Mouse (Mus musculus) thymus, postnatal 4 days (tissue): Measurements from ENCODE around the gene Ap1m1.

ENCODE experiments used
- DNase-seq: peaks from one replicate; pipeline ENCODE4 v3.0.0; 2021

The Ap1m1 gene

DNA sequence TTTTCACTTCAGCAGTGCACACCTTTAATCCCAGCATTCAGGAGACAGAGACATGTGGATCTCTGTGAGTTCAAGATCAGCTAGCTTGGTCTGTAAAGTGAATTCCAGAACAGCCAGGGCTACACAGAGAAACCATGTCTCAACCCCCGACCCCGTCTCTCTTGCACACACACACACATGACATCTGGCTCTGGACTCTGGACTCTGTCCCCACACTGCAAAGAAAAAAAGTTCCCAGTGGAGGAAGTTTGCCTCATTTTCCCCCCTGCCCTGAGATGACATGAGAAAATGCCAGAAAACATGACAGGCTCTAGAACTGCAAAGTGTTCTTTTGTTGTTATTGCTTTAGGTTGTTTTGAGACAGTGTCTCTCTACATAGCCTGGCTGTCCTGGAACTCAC is 20.0 kb downstream of the Ap1m1 start:
- no peak for DNase-seq

DNA sequence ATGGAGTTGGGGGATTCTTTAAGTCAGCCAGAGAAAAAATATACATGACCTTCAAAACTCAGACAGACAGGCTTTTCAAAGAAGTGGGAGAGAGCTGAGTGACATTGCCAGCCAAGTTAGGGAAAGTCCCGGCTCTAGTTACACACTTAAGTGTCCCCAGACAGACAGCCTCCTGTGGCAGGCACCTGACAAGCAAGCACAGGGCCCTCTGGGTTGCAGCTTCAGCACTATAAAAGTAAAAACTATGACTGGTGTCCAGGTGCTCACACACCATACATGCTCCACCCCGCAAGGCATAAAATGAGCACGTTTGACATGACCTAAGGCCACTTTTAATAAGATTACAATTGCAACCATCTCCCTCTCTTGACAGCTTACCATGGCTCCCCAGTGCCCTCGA is 20.8 kb downstream of the Ap1m1 start:
- DNase-seq, result no peak

GRCm38 (mm10) chr8:72261019-72261418 is 21.2 kb downstream of the Ap1m1 start:
- peak; percentile 88 for DNase-seq

GRCm38 (mm10) chr8:72261431-72261830 is 21.6 kb downstream of the Ap1m1 start:
- no peak for DNase-seq

DNA sequence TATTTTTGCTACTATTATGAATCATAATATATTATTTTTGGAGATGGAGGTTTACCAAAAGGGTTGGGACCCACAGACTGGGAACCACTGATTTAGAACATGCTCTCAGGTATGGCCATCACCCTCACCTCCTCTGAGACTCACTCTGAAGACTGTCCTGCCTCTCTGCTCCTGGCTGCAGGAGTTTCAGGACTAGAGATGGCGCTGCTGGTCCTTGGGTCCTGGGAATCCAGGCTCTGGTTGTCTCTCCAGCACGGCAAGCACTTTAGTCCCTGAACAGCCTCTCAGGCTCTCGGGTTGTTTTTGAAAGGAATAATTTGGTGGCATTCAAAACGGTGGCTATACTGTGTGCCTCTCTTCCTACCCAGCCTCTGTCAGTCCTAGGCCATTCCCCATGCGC is 22.1 kb downstream of the Ap1m1 start:
- DNase-seq, result no peak

DNA sequence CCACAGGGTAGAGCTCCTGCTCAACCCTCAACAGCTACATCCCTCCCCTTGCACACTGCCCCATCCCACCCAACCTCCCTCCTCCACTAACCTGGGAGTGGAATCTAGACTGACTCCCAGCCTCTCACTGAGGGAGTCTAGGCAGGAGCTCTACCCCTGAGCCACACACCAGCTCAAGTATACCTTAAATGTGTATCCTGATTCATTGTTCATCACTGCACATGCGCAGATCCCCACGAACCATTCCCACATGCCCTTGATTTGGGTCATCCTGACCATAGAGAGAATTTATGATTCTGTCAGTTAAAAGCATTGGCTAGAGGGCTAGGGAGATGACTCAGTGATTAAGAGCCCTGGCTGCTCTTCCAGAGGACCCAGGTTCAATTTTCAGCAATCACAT is 22.9 kb downstream of the Ap1m1 start:
- no peak for DNase-seq

- no peak for DNase-seq
Observed at GRCm38 (mm10) chr8:72263451-72263850, 23.6 kb downstream of the Ap1m1 start.

DNA sequence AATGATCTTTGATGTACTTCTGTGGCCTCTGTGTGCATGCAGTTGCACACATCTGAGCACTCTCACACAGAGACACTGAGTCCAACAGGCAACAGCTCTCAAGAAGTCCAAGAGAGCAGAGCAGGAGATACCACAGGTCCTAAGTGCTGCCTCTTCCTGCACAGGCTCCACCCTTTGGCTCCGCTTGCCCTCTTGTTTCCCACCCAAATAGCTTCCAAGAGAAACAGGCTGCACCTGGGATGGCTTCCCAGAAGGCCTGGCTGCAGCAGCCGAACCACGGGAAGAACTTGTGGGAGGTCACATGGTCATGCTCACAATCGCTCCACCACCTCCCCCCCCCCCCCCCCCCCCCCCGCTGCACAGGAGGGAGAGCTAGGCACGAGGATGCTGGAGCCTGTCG is 25.5 kb downstream of the Ap1m1 start:
- no peak for DNase-seq

- no peak for DNase-seq
Observed at GRCm38 (mm10) chr8:72266671-72267070, 26.9 kb downstream of the Ap1m1 start.

DNA sequence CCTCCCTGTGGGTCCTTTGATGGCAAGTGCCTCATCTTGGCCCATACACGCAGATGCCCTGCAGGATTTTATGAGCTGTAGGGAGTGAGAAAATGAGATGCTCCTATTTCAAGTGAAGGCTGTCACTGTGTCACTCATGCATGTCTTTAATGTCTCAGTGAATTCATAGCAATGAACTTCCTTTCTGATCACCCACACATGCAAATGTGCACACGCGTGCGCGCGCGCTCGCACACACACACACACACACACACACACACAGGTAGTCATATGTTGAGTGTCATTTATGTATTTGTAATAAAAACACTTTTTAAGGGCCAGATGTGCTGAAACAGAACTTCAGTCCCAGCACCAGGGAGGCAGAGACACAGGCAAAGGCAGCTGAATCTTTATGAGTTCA is 27.3 kb downstream of the Ap1m1 start:
- no peak for DNase-seq

DNA sequence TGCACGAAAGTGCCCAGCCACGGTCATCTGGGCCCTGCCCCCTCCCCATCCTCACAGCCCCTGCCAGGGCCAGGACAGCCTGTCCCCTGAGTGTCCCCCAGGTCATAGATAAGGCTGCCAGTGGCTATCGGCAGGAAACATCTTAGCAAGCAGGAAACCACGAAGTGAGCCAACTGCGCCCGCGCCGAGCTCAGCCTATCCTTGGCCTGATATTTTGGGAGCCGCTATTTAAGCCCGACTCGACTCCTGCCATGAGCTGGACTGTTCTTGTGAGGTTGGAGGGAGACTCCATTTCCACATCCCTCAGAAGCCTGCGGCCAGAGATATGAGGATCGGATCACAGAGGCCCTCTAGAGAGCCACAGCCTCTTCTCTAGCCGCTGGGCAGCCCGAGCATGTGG is 28.5 kb downstream of the Ap1m1 start:
- DNase-seq, result peak; percentile 41

DNA sequence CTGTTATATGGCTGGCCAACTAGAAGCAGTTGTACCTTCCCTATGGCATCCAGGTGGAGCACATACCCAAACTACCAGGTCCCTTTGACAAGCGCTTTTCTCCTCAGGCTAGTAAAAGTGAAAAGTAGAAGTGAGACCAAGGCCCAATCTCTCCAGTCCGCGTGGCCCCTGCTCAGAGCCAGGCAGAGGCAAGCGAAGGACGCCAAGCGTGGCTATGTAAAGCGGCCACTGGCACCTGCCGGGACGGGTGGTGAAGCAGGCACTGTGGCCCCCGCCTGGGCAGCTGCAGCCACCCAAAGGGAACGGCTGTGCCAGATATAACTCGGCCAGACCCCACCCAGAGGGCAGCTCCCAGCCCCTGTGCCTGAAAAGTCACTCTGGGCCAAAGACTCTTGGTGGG is 30.8 kb downstream of the Ap1m1 start:
- DNase-seq, result no peak

- peak; percentile 4 for DNase-seq
Observed at GRCm38 (mm10) chr8:72271051-72271660, 31.3 kb downstream of the Ap1m1 start.

DNA sequence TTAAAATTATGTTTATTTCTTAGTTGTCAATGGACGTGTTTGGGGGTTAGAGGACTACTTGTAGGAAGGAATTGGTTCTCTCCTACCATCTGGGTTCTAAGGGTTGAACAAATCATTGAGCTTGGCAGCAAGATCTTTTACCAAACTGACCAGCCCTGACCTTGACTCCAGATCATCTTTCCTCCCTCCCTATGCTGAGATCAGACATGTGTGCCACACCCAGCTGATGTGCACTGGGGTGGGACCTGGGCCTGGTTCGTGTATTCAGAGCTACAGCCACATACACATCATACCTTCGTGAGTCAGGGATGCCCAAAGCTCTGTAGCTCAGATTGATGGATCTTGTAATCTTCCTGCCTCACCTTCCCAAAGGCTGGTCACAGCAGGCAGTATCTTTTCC is 31.9 kb downstream of the Ap1m1 start:
- no peak for DNase-seq

DNA sequence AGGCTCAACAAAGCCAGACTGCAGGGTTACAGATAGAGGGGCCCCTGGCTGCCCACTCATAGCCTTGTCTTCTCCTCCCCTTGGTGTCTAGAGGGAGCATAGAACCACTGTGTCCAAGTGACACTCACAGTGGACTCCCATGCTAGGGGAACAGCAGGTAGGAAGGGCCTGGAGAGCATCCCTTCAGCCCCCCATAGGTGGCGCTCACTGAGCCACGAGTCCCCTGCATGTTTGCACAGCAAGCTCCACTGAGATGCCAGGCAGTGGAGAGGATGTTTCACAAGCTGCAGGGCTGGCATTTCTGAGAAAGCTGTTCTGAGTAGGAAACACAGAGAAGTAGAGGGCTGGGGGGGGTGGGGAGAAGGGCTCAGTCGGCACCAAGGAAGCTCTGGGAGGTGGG is 32.5 kb downstream of the Ap1m1 start:
- DNase-seq, result peak; percentile 90

DNA sequence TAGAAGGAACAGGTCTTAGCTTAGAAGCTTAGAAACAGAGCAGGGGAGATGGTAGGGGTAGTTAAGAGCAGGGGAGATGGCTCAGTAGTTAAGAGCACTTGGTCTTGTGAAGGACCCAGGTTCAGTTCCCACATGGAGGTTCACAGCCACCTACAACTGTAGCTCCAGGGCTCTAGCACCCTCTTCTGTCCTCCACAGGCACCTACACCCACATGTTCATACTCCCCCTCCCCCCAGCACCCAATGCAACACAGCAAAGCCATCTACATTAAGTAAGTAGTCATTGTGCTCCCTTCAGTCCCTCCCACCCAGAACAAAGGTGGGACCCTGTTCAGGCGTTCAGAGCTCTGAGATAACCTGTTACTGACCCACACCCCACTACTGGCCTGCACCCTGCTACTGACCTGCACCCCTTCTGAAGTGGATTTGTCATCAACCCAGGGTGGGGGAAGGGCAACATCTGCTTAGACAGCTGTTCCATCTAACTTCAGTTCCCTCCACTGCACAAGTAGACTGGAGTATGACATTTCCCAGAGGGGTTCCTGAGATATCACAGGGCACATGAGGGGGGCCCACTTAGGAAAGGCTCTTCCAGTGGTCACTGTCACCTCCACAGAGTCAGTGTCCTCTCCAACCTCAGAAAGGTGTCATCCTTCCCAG is 33.4 kb downstream of the Ap1m1 start:
- peak; percentile 47 for DNase-seq

GRCm38 (mm10) chr8:72273807-72274206 is 34.0 kb downstream of the Ap1m1 start:
- DNase-seq, result peak; percentile 38

GRCm38 (mm10) chr8:72277244-72277643 is 37.4 kb downstream of the Ap1m1 start:
- no peak for DNase-seq

- DNase-seq, result peak; percentile 84
Observed at GRCm38 (mm10) chr8:72279151-72279550, 39.3 kb downstream of the Ap1m1 start.

GRCm38 (mm10) chr8:72281634-72282033 is 41.8 kb downstream of the Ap1m1 start:
- no peak for DNase-seq

DNA sequence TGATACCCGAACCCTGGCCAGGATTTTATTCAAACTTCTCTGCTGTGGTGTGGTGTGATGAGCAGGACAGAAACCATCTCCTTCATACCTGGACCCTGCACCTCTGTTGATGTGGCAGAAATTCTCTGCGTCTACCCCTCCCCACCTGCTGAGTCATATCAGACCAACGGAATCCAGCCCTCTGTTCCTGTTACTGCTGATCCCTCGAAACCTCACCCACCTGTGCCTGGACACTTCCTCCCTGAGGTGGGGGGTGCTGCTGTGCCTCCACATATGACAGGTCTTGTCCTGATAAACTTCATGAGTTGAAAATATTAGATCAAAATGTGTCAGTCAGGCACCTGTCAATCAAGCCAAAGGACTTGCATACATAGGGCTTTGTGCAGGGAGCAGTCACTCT is 45.5 kb downstream of the Ap1m1 start:
- DNase-seq, result no peak

- no peak for DNase-seq
Observed at GRCm38 (mm10) chr8:72289051-72289450, 49.2 kb downstream of the Ap1m1 start.

- no peak for DNase-seq
Observed at GRCm38 (mm10) chr8:72291104-72291503, 51.3 kb downstream of the Ap1m1 start.

GRCm38 (mm10) chr8:72293309-72293708 is 53.5 kb downstream of the Ap1m1 start:
- DNase-seq, result no peak

DNA sequence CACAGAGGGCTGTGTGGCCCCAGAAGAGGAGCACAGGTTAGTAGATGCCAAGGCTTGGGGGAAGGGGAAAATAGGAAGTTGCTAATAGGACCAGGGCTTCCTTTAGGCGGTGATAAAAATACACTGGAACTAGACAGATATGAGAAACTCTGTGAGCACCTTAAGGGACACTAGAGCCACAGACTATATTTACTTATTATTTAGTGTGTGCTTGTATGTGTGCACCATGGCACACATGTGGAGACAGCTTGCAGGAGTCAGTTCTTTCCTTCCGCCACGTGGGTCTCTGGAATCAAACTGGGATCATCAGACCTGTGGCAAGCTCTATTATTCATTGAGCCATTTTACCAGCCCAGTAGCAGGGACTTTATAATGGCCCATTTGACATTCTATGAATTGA is 55.3 kb downstream of the Ap1m1 start:
- no peak for DNase-seq
